Mouse (Mus musculus) kidney, embryonic 16.5 days (tissue): ENCODE measurements around the gene Adamtsl1. TPM values are rescaled to one million over a fixed set of nuclear protein-coding genes. Genes with fewer than 3 reads are reported as not detected.

ENCODE experiments used
- ATAC-seq: fragments of 200-750 bp; cut with Nextera tagmentation; 2 replicates; pipeline ENCODE4 v1.8.0; 2017; ENCODE audit warnings: moderate TSS enrichment; ENCODE audit not compliant: low FRiP score, low TSS enrichment
- H3K27ac ChIP-seq: fragments of 300-500 bp; sonication (generic); 2 replicates; pipeline ENCODE4 v1.5.1; 2014; ENCODE audit warnings: low read length
- H3K27me3 ChIP-seq: fragments of 300-500 bp; sonication (generic); 2 replicates; pipeline ENCODE4 v1.6.1; 2014; ENCODE audit warnings: low read length, control low read depth, mixed read lengths; ENCODE audit not compliant: insufficient read depth
- H3K36me3 ChIP-seq: fragments of 300-500 bp; sonication (generic); 2 replicates; pipeline ENCODE4 v1.6.1; 2014; ENCODE audit warnings: low read length, control low read depth, mixed read lengths; ENCODE audit not compliant: insufficient read depth
- H3K4me1 ChIP-seq: fragments of 300-500 bp; sonication (generic); 2 replicates; pipeline ENCODE4 v1.6.1; 2014; ENCODE audit warnings: low read length, control low read depth, mixed read lengths; ENCODE audit not compliant: insufficient read depth
- H3K4me2 ChIP-seq: fragments of 300-500 bp; sonication (generic); replicated peaks from 2 replicates; pipeline ENCODE4 v1.6.1; 2014; ENCODE audit warnings: low read depth, low read length
- H3K4me3 ChIP-seq: fragments of 300-500 bp; sonication (generic); 2 replicates; pipeline ENCODE4 v1.5.1; 2014; ENCODE audit warnings: mild to moderate bottlenecking, low read length
- H3K9ac ChIP-seq: fragments of 300-500 bp; sonication (generic); replicated peaks from 2 replicates; pipeline ENCODE4 v1.6.1; 2014; ENCODE audit warnings: low read length
- H3K9me3 ChIP-seq: fragments of 300-500 bp; sonication (generic); 2 replicates; pipeline ENCODE4 v1.6.1; 2016; ENCODE audit warnings: low read length, control low read depth
- WGBS: fragments of 180-500 bp; shearing (Covaris S2); extraction: QIAGEN DNeasy Blood & Tissue Kit; methylation state at CpG from one replicate; pipeline ENCODE4 v1.1.7; 2014; 5-methylcytosine and 5-hydroxymethylcytosine counted together
- polyA plus RNA-seq: library from polyadenylated mRNA; unstranded; fragments of >200 nt; fragmentation: Nextera tagmentation; extraction: Ambion mirVana; gene quantifications from 2 replicates; pipeline ENCODE4 v1.2.1, GENCODE M21; 2015

Adamtsl1 gene
- polyA plus RNA-seq, 1 experiment from 2014 or later = 18.1 TPM

DNA sequence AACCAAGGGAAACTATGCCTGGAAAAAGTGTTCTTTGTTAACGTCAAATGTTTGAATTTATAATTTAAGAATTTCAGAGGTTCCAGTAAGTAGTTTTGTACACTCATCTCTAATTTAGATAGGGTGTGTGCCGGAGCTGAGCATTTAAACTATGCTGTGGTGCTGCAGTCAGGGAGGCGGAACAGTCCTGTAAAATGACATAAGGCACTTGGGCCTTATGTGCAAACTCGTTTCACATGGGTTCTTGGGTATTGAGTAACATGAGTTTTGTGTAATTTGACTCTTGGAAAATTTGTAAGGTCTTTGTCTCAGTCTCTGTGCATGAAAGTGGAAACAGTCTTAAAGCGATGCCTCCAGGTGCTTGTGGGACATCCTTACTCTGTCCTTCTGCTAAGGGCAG, 25.7 kb downstream of the Adamtsl1 start:
- Histone ChIP-seq H3K27ac (no peak overlapping the region), H3K4me2 (no peak overlapping the region), H3K36me3 (no peaks in the 10 kb centered on the region), H3K27me3 (no peaks in the 10 kb centered on the region), H3K4me1 (0 out of 2 replicates have a peak, but pooled peaks cover 4% of the 10 kb centered on the region), H3K9me3 (no peaks in the 10 kb centered on the region), H3K9ac (no peak overlapping the region), H3K4me3 (no peak overlapping the region)
- ATAC-seq = no peak
- 59% methylated on average over 5 of the region's 5 CpGs for WGBS

DNA sequence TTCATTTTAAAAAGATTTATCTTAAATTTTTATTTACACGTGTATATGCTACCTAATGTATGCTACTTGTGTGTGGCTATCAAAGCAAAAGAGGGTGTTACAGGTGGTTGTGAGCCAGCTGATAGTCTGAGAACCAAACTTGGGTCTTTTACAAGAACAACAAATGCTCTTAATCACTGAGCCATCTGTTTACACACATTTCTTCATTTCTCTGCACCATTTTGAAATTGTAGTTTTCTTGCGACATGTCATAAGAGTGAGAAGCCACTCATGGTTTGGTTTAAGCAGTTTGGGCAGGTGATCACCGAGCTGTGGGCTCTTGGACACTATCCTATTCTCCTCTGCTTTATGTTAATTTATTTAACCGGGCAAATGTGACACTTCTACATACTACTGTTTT, 29.2 kb downstream of the Adamtsl1 start:
- no peak overlapping the region for H3K27ac ChIP-seq
- H3K9ac ChIP-seq = no peak overlapping the region
- H3K36me3 ChIP-seq = no peaks in the 10 kb centered on the region
- no peaks in the 10 kb centered on the region for H3K27me3 ChIP-seq
- 0 out of 2 replicates have a peak, but pooled peaks cover 4% of the 10 kb centered on the region for H3K4me1 ChIP-seq
- WGBS = 85% methylated on average over 4 of the region's 4 CpGs
- no peak for ATAC-seq
- H3K9me3 ChIP-seq = no peaks in the 10 kb centered on the region
- no peak overlapping the region for H3K4me3 ChIP-seq
- no peak overlapping the region for H3K4me2 ChIP-seq

GRCm38 (mm10) chr4:85554696-85555095, 40.7 kb downstream of the Adamtsl1 start:
- H3K4me3 ChIP-seq = no peak overlapping the region
- H3K9me3 ChIP-seq = no peaks in the 10 kb centered on the region
- no peaks in the 10 kb centered on the region for H3K27me3 ChIP-seq
- no peak overlapping the region for H3K27ac ChIP-seq
- WGBS = 69% methylated on average over 3 of the region's 3 CpGs
- no peak for ATAC-seq
- no peaks in the 10 kb centered on the region for H3K4me1 ChIP-seq
- no peak overlapping the region for H3K4me2 ChIP-seq
- no peaks in the 10 kb centered on the region for H3K36me3 ChIP-seq
- no peak overlapping the region for H3K9ac ChIP-seq

GRCm38 (mm10) chr4:85559753-85560152, 45.8 kb downstream of the Adamtsl1 start:
- H3K9ac ChIP-seq = no peak overlapping the region
- H3K27me3 ChIP-seq = no peaks in the 10 kb centered on the region
- WGBS = 85% methylated on average over 6 of the region's 6 CpGs

DNA sequence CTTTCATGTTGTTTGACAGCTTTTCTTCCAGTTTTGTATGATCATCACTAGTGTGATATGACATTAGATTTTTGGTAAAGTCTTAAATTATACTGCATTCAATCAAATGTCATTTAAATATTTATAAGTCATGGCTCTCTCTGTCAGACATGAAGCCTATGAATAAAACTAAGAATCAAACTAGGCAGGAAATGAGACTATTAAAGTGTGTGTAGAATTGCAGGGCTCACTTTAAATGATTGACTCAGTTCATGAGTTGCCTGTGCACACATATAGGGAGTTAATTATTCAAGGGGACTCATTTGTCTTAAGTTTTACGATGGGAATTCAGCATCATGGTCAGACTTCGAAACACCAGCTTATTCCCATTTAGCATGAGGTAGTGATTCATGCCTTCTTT, 71.5 kb downstream of the Adamtsl1 start:
- H3K36me3 ChIP-seq = no peaks in the 10 kb centered on the region
- H3K4me1 ChIP-seq = 0 out of 2 replicates have a peak, but pooled peaks cover 3% of the 10 kb centered on the region
- no peak overlapping the region for H3K4me2 ChIP-seq
- no peak overlapping the region for H3K27ac ChIP-seq
- ATAC-seq = no peak
- H3K9me3 ChIP-seq = no peaks in the 10 kb centered on the region
- H3K27me3 ChIP-seq = no peaks in the 10 kb centered on the region
- H3K9ac ChIP-seq = no peak overlapping the region
- H3K4me3 ChIP-seq = no peak overlapping the region
- 60% methylated on average over 2 of the region's 2 CpGs for WGBS

More at GRCm38 (mm10) chr4:85559753-85560152, 45.8 kb downstream of the Adamtsl1 start:
- H3K36me3 ChIP-seq = no peaks in the 10 kb centered on the region
- H3K4me3 ChIP-seq = no peak overlapping the region
- ATAC-seq = no peak
- no peak overlapping the region for H3K27ac ChIP-seq
- no peaks in the 10 kb centered on the region for H3K9me3 ChIP-seq
- no peak overlapping the region for H3K4me2 ChIP-seq
- no peaks in the 10 kb centered on the region for H3K4me1 ChIP-seq

DNA sequence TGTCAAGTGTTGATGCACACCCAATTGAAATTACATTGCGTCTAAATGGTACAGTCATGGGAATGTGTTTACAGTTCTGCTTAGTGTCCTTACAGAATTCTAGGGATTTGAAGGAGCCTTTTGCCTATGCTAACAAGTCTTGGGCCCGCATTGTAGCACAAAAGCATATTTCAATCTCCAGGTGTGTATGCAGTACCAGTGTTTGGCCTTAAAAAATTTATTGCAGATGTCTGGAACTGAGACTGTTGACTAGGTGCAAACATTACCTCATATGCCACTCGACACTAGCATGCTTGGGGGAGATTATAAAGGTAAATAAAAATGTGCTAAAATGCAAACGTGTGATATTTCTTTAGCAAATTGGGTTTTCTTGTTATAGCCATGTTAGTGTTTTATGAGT, 75.0 kb downstream of the Adamtsl1 start:
- 0 out of 2 replicates have a peak, but pooled peaks cover 3% of the 10 kb centered on the region for H3K4me1 ChIP-seq
- no peak for ATAC-seq
- H3K9ac ChIP-seq = no peak overlapping the region
- H3K36me3 ChIP-seq = no peaks in the 10 kb centered on the region
- 81% methylated on average over 4 of the region's 4 CpGs for WGBS
- H3K4me3 ChIP-seq = no peak overlapping the region
- no peaks in the 10 kb centered on the region for H3K27me3 ChIP-seq
- no peak overlapping the region for H3K27ac ChIP-seq
- no peaks in the 10 kb centered on the region for H3K9me3 ChIP-seq
- H3K4me2 ChIP-seq = no peak overlapping the region

GRCm38 (mm10) chr4:85591037-85591436, 77.1 kb downstream of the Adamtsl1 start:
- no peaks in the 10 kb centered on the region for H3K27me3 ChIP-seq
- no peaks in the 10 kb centered on the region for H3K9me3 ChIP-seq
- ATAC-seq = no peak; the same call in 1 of the 2 replicates
- no peaks in the 10 kb centered on the region for H3K4me1 ChIP-seq
- WGBS = 67% methylated on average over 7 of the region's 7 CpGs
- H3K4me2 ChIP-seq = no peak overlapping the region
- no peak overlapping the region for H3K9ac ChIP-seq
- no peak overlapping the region for H3K4me3 ChIP-seq
- no peaks in the 10 kb centered on the region for H3K36me3 ChIP-seq
- H3K27ac ChIP-seq = no peak overlapping the region

DNA sequence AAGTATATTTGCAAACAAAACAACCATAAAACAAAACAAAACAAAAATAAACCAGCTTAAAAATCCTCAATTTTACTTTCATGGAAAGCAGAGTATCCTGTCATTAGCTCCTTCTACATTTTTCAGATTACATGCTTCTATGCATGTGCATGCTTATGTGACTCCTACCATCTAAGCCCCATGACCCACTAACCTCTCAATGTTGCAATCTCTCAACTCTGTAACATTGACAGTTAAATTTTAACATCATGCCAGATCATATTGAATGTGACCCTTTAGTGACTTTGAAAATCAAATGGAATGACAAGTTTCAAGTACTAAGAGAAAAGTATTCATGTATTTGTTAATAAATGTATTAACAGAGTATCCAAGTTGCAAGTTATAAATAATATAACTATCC, 80.2 kb downstream of the Adamtsl1 start:
- Histone ChIP-seq H3K27me3 (no peaks in the 10 kb centered on the region), H3K4me2 (no peak overlapping the region), H3K4me3 (no peak overlapping the region), H3K9ac (no peak overlapping the region), H3K27ac (no peak overlapping the region), H3K4me1 (no peaks in the 10 kb centered on the region), H3K9me3 (no peaks in the 10 kb centered on the region), H3K36me3 (no peaks in the 10 kb centered on the region)
- ATAC-seq = no peak

- H3K36me3 ChIP-seq = no peaks in the 10 kb centered on the region
- no peak overlapping the region for H3K27ac ChIP-seq
- H3K9ac ChIP-seq = no peak overlapping the region
- no peaks in the 10 kb centered on the region for H3K27me3 ChIP-seq
- H3K4me2 ChIP-seq = no peak overlapping the region
- no peaks in the 10 kb centered on the region for H3K9me3 ChIP-seq
- 0 out of 2 replicates have a peak, but pooled peaks cover 3% of the 10 kb centered on the region for H3K4me1 ChIP-seq
- no peak for ATAC-seq
- WGBS = 67% methylated on average over 3 of the region's 3 CpGs
- H3K4me3 ChIP-seq = no peak overlapping the region
Observed at GRCm38 (mm10) chr4:85613331-85613730, 99.4 kb downstream of the Adamtsl1 start.

GRCm38 (mm10) chr4:85618746-85619145, 104.8 kb downstream of the Adamtsl1 start:
- Histone ChIP-seq H3K36me3 (no peaks in the 10 kb centered on the region), H3K27me3 (no peaks in the 10 kb centered on the region), H3K4me2 (no peak overlapping the region), H3K9me3 (no peaks in the 10 kb centered on the region), H3K9ac (no peak overlapping the region), H3K4me3 (no peak overlapping the region), H3K27ac (no peak overlapping the region), H3K4me1 (0 out of 2 replicates have a peak, but pooled peaks cover 3% of the 10 kb centered on the region)
- 91% methylated on average over 5 of the region's 5 CpGs for WGBS
- no peak for ATAC-seq
